Mouse (Mus musculus) cortical plate, adult 2 months (tissue): ENCODE measurements around the gene Snrk. TPM values are rescaled to one million over a fixed set of nuclear protein-coding genes. Genes with fewer than 3 reads are reported as not detected.

Experiments used
- H3K27ac ChIP-seq: fragments of 200-500 bp; 2 replicates; pipeline ENCODE4 v1.5.1; 2012; ENCODE audit warnings: low read length, control low read depth, inconsistent platforms; ENCODE audit not compliant: insufficient read depth
- H3K4me1 ChIP-seq: fragments of 200-500 bp; 2 replicates; pipeline ENCODE4 v1.6.1; 2011; ENCODE audit warnings: low read length; ENCODE audit not compliant: control insufficient read depth, insufficient read depth
- H3K4me3 ChIP-seq: fragments of 200-500 bp; 2 replicates; pipeline ENCODE4 v1.5.1; 2011; ENCODE audit warnings: mild to moderate bottlenecking, low read length, control low read depth; ENCODE audit not compliant: insufficient read depth
- CTCF ChIP-seq: fragments of 200-500 bp; IDR thresholded peaks from 2 replicates; pipeline ENCODE4 v1.5.1; 2011; ENCODE audit warnings: mild to moderate bottlenecking, control low read depth, low read length; ENCODE audit not compliant: insufficient read depth; ENCODE audit errors: extremely low read depth
- POLR2A ChIP-seq: fragments of 200-500 bp; IDR thresholded peaks from 2 replicates; pipeline ENCODE4 v1.6.1; 2011; ENCODE audit warnings: mild to moderate bottlenecking, low read length, control low read depth; ENCODE audit not compliant: insufficient read depth; ENCODE audit errors: extremely low read depth
- polyA plus RNA-seq: library from polyadenylated mRNA; depleted of rRNA; stranded (reverse); fragments of >200 nt; gene quantifications from 2 replicates; pipeline ENCODE4 v1.2.3, GENCODE M21; 2012; rRNA removed

Gene Snrk
- 78.6 and 79.6 TPM in 2 replicates for polyA plus RNA-seq

DNA sequence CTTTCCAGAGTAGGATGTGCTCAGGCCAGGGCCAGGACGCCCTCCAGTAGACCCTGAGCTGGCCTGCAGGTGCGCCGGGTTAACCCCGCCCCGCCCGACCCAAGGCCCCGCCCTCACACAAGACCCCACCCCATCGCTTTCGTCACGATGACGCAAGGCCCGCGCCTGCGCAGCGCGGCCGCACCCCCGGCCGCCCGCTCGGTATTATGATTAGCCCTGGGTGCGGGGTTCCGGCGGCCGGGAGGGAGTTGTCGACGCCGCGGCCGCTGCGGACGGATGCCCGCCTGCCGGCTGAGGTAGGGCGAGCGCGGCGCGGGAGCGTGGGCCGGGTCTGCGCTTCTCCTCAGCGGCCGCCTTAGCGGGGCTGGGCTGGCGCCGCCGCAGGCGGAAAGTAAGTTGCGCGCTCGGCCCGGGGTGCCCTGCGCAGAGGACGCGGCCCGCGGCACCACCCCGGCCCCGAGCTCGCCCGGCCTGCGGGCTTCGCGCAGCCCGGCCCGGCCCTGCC, at the start of gene Snrk:
Gene Snrk (plus strand): TSS at position 155 of the 505 bp plus-strand sequence.
- H3K4me1 ChIP-seq: peaks cover 6% of the 10 kb centered on the region; the same call in 1 of the 2 replicates
- TF ChIP-seq POLR2A (peak; percentile 85), CTCF (no peak)
- peak within 1 kb of the TSS; percentile 72 for H3K4me3 ChIP-seq
- peak within 1 kb of the TSS; percentile 79 for H3K27ac ChIP-seq

DNA sequence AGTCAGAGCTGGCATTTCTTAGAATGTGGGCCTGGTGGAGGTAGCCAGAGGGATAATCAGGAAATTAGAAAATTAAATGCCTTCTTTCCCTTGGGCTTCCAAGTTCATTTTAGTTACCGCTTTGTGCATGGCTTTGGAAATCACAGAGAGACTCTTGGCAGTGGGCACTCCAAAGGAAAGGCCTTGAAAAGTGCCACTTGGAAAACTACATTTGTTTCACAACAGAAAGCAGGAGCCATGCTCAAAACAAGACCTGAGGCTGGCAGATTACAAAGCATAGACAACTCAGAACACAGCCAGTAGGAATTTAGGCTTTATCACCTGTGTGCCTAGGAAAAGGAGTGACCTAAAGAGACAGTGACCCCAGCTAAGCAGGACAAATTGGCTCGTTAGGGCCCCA, 49.4 kb upstream of the Snrk start:
- H3K4me3 ChIP-seq: no peak overlapping the region
- no peak for TF ChIP-seq POLR2A
- TF ChIP-seq CTCF: no peak
- H3K27ac ChIP-seq: no peak overlapping the region
- 0 out of 2 replicates have a peak, but pooled peaks cover 1% of the 10 kb centered on the region for H3K4me1 ChIP-seq

DNA sequence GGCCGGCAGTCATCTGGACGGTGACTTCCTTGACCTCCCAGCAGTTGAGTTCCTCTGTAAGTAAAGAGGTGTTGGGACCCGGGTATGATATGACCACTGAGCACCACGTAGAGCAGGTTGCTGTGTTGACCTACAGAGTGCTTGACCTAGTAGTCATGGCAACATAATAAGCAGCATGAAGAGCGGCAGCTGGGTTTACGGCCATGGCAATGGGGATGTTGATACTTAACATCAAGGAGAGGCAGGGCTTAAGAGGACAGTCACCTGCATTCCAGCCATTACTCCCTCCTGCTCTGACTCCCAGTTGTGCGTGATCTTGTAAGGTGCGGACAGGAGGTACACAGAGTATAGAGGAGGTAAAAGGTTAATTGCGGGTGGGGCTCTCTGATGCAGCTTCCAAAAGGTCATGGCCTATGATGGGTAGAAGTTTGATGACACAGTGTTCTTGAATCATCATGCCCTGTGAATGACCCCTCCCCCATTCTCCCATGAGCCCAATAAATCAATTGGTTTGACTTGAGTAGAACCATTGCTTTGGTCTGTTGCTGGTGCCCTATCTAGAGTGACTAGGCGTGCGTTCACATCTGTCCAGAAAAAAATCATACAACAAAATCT, 47.4 kb upstream of the Snrk start:
- no peak for TF ChIP-seq POLR2A
- TF ChIP-seq CTCF: no peak
- no peak overlapping the region for H3K4me3 ChIP-seq
- H3K27ac ChIP-seq: no peak overlapping the region
- H3K4me1 ChIP-seq: no peaks in the 10 kb centered on the region

DNA sequence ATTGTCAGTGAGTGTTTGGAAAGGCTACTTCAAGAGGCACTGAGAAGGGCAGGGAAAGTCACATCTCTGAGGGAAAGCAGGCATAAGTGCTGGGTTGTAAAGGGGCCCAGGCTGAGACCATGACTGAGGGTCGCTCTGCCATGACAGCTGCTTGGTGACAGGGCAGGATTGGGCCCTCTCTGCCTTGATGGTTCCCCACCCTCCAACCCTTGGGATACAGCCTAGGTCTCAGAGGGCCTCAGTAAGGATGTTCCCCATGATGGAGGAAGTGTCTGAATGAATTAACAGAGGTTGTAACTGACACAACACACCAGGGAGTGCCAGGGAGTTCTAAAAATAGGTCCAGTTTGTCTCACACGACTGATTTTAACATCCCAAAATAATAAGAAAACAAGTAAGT, 43.1 kb upstream of the Snrk start:
- no peaks in the 10 kb centered on the region; the same call in 1 of the 2 replicates for H3K4me1 ChIP-seq
- TF ChIP-seq CTCF: no peak
- no peak for TF ChIP-seq POLR2A
- H3K4me3 ChIP-seq: no peak overlapping the region
- H3K27ac ChIP-seq: no peak overlapping the region

DNA sequence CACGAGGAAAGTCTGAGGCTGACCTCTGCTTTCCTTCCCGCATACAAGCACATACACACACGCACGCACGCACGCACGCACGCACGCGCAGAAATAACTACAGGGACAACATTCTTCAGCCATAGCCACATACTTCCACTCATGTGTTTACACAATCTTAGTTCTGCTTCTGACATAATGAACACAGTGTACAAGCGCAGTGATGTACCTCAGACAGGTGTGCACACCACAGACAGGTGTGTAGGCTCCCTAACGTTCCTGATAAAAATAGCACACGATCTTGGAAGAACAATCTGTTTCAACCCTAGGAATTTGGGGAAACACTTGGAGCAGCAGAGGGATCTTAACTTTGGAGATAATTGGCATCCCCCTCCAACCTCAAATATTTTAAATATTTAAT, 42.5 kb upstream of the Snrk start:
- no peaks in the 10 kb centered on the region; the same call in 1 of the 2 replicates for H3K4me1 ChIP-seq
- no peak overlapping the region for H3K4me3 ChIP-seq
- no peak overlapping the region for H3K27ac ChIP-seq
- no peak for TF ChIP-seq CTCF
- no peak for TF ChIP-seq POLR2A

DNA sequence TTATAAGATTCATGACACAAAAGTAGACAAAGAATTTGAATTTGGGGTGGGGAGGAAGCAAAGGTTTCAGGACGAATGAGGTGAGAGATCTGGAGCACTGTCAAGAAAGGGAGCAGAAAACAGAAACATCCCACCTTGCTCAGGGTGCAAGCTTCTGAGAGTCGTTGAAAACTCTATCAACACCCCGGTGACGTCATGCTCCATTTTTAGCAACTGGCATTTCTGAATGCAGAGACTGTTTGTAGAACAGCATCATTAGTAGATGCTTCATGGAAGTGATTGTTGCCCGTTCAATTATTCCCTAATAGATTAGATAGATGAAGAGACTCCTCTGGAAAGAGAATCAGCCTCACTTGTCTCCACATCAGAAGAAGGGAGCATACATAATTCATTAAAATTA, 38.6 kb upstream of the Snrk start:
- Histone ChIP-seq H3K4me3 (no peak overlapping the region), H3K27ac (no peak overlapping the region), H3K4me1 (no peaks in the 10 kb centered on the region; the same call in 1 of the 2 replicates)
- no peak for TF ChIP-seq CTCF

DNA sequence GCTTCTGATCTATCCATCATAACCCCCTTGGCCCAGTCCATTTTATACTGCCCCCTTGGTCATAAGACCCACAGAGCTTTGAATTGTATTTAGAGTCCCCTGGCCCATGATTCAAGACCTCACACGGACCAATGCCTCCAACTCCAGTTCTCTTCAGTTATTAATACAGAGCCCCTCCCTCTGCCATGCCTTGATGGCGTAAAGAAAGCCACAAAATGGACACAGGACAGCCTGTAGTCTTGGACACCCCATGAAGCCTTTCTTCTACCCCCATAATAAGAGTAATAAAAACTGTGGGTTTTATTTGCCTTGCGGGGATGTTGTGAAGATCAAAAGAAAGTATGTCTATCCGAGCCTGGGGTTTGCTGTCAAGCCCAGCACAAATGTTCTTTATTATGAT, 33.4 kb upstream of the Snrk start:
- no peak for TF ChIP-seq POLR2A
- no peak for TF ChIP-seq CTCF
- H3K4me3 ChIP-seq: no peak overlapping the region
- H3K4me1 ChIP-seq: no peaks in the 10 kb centered on the region; the same call in 1 of the 2 replicates
- H3K27ac ChIP-seq: no peak overlapping the region

DNA sequence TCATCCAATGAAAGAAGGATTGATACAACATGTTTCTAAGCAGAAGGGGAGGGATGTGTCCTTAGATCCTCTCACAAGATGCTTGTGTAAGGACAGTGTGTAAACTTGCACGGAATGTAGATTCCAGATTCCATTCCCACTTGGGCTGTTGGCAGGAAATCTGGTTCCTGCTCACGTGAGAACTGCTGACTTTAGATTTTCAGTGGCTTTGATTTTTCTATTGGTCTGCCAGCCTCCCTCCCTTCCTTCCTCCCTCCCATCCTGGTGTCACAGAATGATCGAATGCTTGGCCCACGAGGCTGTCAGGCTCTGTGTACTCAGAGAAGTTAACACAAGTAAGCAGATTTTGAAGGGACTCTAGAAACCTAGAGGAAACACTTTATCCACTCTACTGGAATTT, 32.9 kb upstream of the Snrk start:
- no peak for TF ChIP-seq CTCF
- no peak for TF ChIP-seq POLR2A
- no peak overlapping the region for H3K4me3 ChIP-seq
- no peak overlapping the region for H3K27ac ChIP-seq

DNA sequence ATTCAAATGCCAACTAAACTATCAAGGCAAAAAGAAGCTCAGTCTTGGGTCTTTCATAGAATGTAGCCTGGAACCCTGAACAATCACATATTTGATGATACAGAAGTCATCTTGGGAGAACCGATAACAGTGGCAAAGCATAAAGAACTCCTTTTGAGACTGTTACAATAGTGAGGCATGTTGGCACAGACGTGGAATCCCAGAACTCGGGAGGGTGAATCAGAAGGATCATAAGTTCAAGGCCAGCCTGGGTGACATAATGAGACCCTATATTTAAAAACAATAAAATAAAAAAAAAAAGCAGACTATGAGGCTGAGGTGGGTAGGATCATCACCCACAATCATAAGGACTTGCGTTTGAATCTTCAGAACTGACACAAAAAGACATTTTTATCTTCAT, 32.4 kb upstream of the Snrk start:
- Histone ChIP-seq H3K4me3 (no peak overlapping the region), H3K4me1 (no peaks in the 10 kb centered on the region; the same call in 1 of the 2 replicates), H3K27ac (0 out of 2 replicates have a peak overlapping the region, but pooled peaks have one; percentile 58)
- no peak for TF ChIP-seq CTCF
- no peak for TF ChIP-seq POLR2A

More for the DNA sequence above, 32.9 kb upstream of the Snrk start:
- H3K4me1 ChIP-seq: no peaks in the 10 kb centered on the region; the same call in 1 of the 2 replicates

DNA sequence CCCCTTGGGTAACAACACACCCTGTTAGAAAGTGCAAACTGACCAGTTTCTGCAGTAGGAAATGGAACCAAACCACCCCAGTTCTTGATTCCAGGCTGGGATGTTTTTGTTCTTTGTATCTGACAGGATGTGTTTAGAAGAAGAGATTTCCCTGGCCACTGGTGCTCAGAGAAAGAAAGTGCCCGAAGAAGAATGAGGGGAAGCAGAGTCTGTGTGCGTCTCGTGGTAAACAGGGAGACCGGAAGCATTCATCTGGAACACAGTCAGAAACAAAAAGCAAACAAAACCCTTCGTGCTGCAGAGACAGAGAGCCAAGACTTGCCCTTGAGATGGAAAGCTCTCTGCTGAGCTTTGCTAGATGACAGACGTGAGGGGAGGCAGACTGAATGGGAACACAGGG, 32.0 kb upstream of the Snrk start:
- no peak for TF ChIP-seq CTCF
- TF ChIP-seq POLR2A: no peak
- peak overlapping the region; percentile 58; the same call in 1 of the 2 replicates for H3K27ac ChIP-seq
- H3K4me3 ChIP-seq: no peak overlapping the region
- H3K4me1 ChIP-seq: no peaks in the 10 kb centered on the region; the same call in 1 of the 2 replicates
